ENCODE assay signal across 8 mouse cellular contexts in the genomic region with DNA sequence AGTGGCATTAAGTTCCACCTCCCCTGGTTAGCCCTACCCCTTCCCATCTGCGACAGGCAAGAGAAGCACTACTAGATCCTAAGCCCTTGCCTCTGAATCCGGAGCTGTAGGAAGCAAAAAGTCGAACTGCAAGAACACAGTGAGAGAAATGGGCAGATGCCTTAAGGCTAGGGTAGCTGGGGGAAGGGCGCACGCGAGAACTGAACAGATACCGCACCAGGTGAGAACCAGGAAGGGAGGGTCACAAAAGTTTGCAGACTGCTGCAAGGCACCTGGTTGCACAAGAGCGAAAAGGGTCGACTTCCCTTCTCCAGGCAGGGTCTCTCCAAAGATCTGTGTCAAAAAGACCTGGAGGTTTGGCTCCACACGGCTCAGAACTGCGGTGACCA. TPM values are rescaled to one million over a fixed set of nuclear protein-coding genes. Genes with fewer than 3 reads are reported as not detected.
DNase-seq lines count a peak whose midpoint lies in the region; ATAC-seq and TF ChIP-seq lines count a peak whose summit lies in the region.

No protein-coding gene starts in this region.

- H3K27ac ChIP-seq in lung, postnatal 0 days (ENCODE audit: low read length), result no peak overlapping the region
- peak overlapping the region; percentile 74; the same call in 1 of the 2 replicates for H3K27ac ChIP-seq in heart, embryonic 13.5 days (replicated peaks)

- WGBS in lung, postnatal 0 days, result under 1% methylated on average over 11 of the region's 11 CpGs
- WGBS in heart, embryonic 13.5 days, result under 1% methylated on average over 11 of the region's 11 CpGs

- H3K4me2 ChIP-seq in lung, postnatal 0 days (replicated peaks; ENCODE audit: low read depth, low read length), result peak overlapping the region; percentile 69
- H3K4me2 ChIP-seq in heart, embryonic 13.5 days, result peak overlapping the region; percentile 95

- peak overlapping the region; percentile 39 for H3K4me3 ChIP-seq in lung, postnatal 0 days (ENCODE audit: low read depth, low read length)
- peak overlapping the region; percentile 75 for H3K4me3 ChIP-seq in heart, embryonic 13.5 days

- no peak for TF ChIP-seq CTCF in lung, postnatal 0 days (IDR thresholded peaks at IDR 0.05)

- H3K36me3 ChIP-seq in lung, postnatal 0 days (ENCODE audit: insufficient read depth, low read length), result no peaks in the 10 kb centered on the region
- H3K36me3 ChIP-seq in heart, embryonic 13.5 days, result no peaks in the 10 kb centered on the region

- ATAC-seq in lung, postnatal 0 days, result no peak
- ATAC-seq in heart, embryonic 13.5 days (ENCODE audit: extremely low read depth, insufficient number of reproducible peaks, low FRiP score, low TSS enrichment), result no peak

- no peaks in the 10 kb centered on the region for H3K4me1 ChIP-seq in lung, postnatal 0 days (ENCODE audit: insufficient read depth, low read depth, low read length)
- H3K4me1 ChIP-seq in heart, embryonic 13.5 days, result peaks cover 27% of the 10 kb centered on the region

- no peak for TF ChIP-seq EP300 in lung, postnatal 0 days (IDR thresholded peaks at IDR 0.05)

- DNase-seq in lung, postnatal 0 days (ENCODE audit: low spot score), result no peak
- DNase-seq in lung, postnatal 36 days, result no peak
- DNase-seq in embryo, embryonic 10.5 days (ENCODE audit: low spot score), result peak; percentile 47
- DNase-seq in left cerebral cortex, adult 18-20 months (ENCODE audit: low spot score in 2 of 2), result peak; percentile 27 to 42
- peak; percentile 12 for DNase-seq in naive thymus-derived CD4-positive, alpha-beta T cell, adult 2 months (ENCODE audit: low read depth)
- DNase-seq in spleen, adult 12 weeks (ENCODE audit: low spot score), result no peak
- no peak for DNase-seq in spleen, postnatal 4 days (ENCODE audit: low spot score in 2 of 2)

- H3K27me3 ChIP-seq in lung, postnatal 0 days (replicated peaks; ENCODE audit: insufficient read depth, low read length), result no peaks in the 10 kb centered on the region
- H3K27me3 ChIP-seq in heart, embryonic 13.5 days (replicated peaks), result peaks cover 8% of the 10 kb centered on the region; the same call in 1 of the 2 replicates

- no peaks in the 10 kb centered on the region for H3K9me3 ChIP-seq in lung, postnatal 0 days (ENCODE audit: low read length)
- no peaks in the 10 kb centered on the region for H3K9me3 ChIP-seq in heart, embryonic 13.5 days

- H3K9ac ChIP-seq in lung, postnatal 0 days (replicated peaks; ENCODE audit: low read depth), result no peak overlapping the region
- H3K9ac ChIP-seq in heart, embryonic 13.5 days, result peak overlapping the region; percentile 83

RNA-seq across cellular contexts. Expression of a gene that starts 0.7 kb away (rescaled TPM):
- polyA plus RNA-seq in lung, postnatal 0 days (2015; fragmentation: Nextera tagmentation; extraction: Ambion mirVana), result 0.79 and 2.4 TPM in 2 replicates
- polyA plus RNA-seq in heart, embryonic 13.5 days (2015; fragmentation: Nextera tagmentation; extraction: Ambion mirVana), result 5.1 and 7.6 TPM in 2 replicates
- total RNA-seq in left cerebral cortex, adult 18-20 months (2021), result 10 to 100 TPM; 18.4 to 19.7 TPM

Comparison
In these comparisons a context has a peak if more than half of its experiments do, and no peak if none do; other contexts are left out.
1. DNase-seq: peak in embryo, embryonic 10.5 days (single experiment), left cerebral cortex, adult 18-20 months (2 of 2) and naive thymus-derived CD4-positive, alpha-beta T cell, adult 2 months (single experiment); none in lung, postnatal 0 days (single experiment), lung, postnatal 36 days (single experiment), spleen, adult 12 weeks (single experiment) and spleen, postnatal 4 days (0 of 2).